Mouse (Mus musculus) brain, embryonic 14.5 days (tissue): ENCODE measurements around the gene Cabp4.

Experiments
- CTCF ChIP-seq: fragments of 200-500 bp; IDR thresholded peaks from 2 replicates; pipeline ENCODE4 v1.5.1; 2012; ENCODE audit warnings: inconsistent platforms, mild to moderate bottlenecking, moderate library complexity, borderline replicate concordance; ENCODE audit not compliant: insufficient read depth, insufficient read length; ENCODE audit errors: extremely low read depth
- POLR2A ChIP-seq: fragments of 200-500 bp; IDR thresholded peaks from 2 replicates; pipeline ENCODE4 v1.6.1; 2012; ENCODE audit warnings: mild to moderate bottlenecking, inconsistent platforms, borderline replicate concordance; ENCODE audit not compliant: poor library complexity, insufficient read depth, insufficient read length, severe bottlenecking; ENCODE audit errors: extremely low read depth

- no peak for TF ChIP-seq CTCF
- TF ChIP-seq POLR2A, result no peak
Observed at GRCm38 (mm10) chr19:4192251-4192985, 48.6 kb upstream of the Cabp4 start.
